18 mouse cellular contexts compared by ENCODE assay signal in the genomic region with DNA sequence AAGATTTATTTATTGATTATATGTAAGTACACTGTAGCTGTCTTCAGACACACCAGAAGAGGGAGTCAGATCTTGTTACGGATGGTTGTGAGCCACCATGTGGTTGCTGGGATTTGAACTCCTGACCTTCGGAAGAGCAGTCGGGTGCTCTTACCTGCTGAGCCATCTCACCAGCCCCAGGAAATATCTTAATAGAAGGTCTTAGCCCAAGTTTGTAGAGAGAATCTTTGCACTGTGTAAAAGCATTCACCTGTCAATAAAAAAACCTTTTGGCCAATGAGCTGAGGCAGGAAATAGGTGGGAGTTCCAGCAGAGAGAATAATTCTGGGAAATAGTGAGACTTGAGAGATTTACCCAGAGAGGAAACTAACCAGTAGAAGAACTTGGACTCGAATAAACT. TPM values are rescaled to one million over a fixed set of nuclear protein-coding genes. Genes with fewer than 3 reads are reported as not detected.
DNase-seq lines count a peak whose midpoint lies in the region; TF ChIP-seq lines count a peak whose summit lies in the region.
"Not testable (repeated sequence)": the region's sequence is repeated elsewhere in the genome, so short reads cannot be mapped to it uniquely, and the experiment has no call there.
"Had no signal": no experiment of that assay in that cellular context is flagged by ENCODE, and none has a peak within 500 bp of the region (broad histone marks: within the 10 kb centered on the region; RNA-seq: fewer than 3 reads in every experiment).

No protein-coding gene starts in this region.

- H3K27ac ChIP-seq in CH12.LX (ENCODE audit: insufficient read depth, low read depth), result not testable (repeated sequence)
- 0 out of 2 replicates have a peak overlapping the region, but pooled peaks have one; percentile 27 for H3K27ac ChIP-seq in liver, adult 2 months (replicated peaks; ENCODE audit: insufficient read depth, low read depth, low read length)

- not testable (repeated sequence) for H3K4me3 ChIP-seq in CH12.LX (replicated peaks in 1 of 3; ENCODE audit: low read depth in 2 of 3, low read length in 2 of 3, poor library complexity in 1 of 3); liver, adult 2 months (ENCODE audit: insufficient read depth, low read depth, low read length)

- not testable (repeated sequence) for TF ChIP-seq CTCF in CH12.LX (conservative IDR thresholded peaks at IDR 0.05 in 1 of 2, IDR thresholded peaks at IDR 0.05 in 1 of 2; ENCODE audit: low read depth in 2 of 2, low read length in 2 of 2); liver, adult 2 months (IDR thresholded peaks at IDR 0.05; ENCODE audit: low read depth, low read length)

- not testable (repeated sequence) for H3K36me3 ChIP-seq in CH12.LX (replicated peaks in 1 of 2; ENCODE audit: control insufficient read depth in 1 of 2, insufficient read depth in 1 of 2, low read length in 1 of 2); liver, adult 2 months (ENCODE audit: control insufficient read depth, insufficient read depth, low read length)

- WGBS in liver, adult 2 months, result 30% methylated on average over 4 of the region's 4 CpGs

- not testable (repeated sequence) for TF ChIP-seq EP300 in CH12.LX (IDR thresholded peaks at IDR 0.05; ENCODE audit: low read length)

- not testable (repeated sequence) for H3K9me3 ChIP-seq in CH12.LX (replicated peaks; ENCODE audit: low read length)

- not testable (repeated sequence) for H3K79me2 ChIP-seq in CH12.LX (replicated peaks; ENCODE audit: control insufficient read depth, extremely low read depth, insufficient read depth, poor library complexity, severe bottlenecking); liver, adult 2 months (ENCODE audit: control insufficient read depth, insufficient read depth, low read length)

- H3K4me1 ChIP-seq in CH12.LX (ENCODE audit: control insufficient read depth in 1 of 2, insufficient read depth in 2 of 2), result peaks cover 14 to 51% of the 10 kb centered on the region in 2 experiments
- H3K4me1 ChIP-seq in liver, adult 2 months (ENCODE audit: control insufficient read depth, insufficient read depth, low read length), result peaks cover 17% of the 10 kb centered on the region

- H3K27me3 ChIP-seq in CH12.LX (replicated peaks); liver, adult 2 months (ENCODE audit: control insufficient read depth, insufficient read depth, low read length): not testable (repeated sequence)

- not testable (repeated sequence) for TF ChIP-seq RAD21 in CH12.LX (IDR thresholded peaks at IDR 0.05; ENCODE audit: low read depth, low read length)

- in situ Hi-C loops in CH12.LX (cut with MboI; ENCODE audit: low pct_ligation_motif_present, low pct_unique_long_range_greater_than_20kb, low sequenced_read_pairs), result loop anchor here (25.0 kb wide), 1 partner anchor 296 kb away; a partner anchor contains a TSS

- not testable (repeated sequence) for DNase-seq in CH12.LX (ENCODE audit: extremely low read depth)
- peak; percentile 27 for DNase-seq in ES-CJ7 (ENCODE audit: low read depth, low spot score)
- peak; percentile 69 for DNase-seq in R1 (ENCODE audit: low read depth, low spot score)
- peak; percentile 73 for DNase-seq in liver, adult 2 months (ENCODE audit: extremely low read depth, low read depth, low spot score)
- peak; percentile 18 for DNase-seq in yolk sac, embryonic 10.5 days (ENCODE audit: low spot score)

- not testable (repeated sequence) for TF ChIP-seq POLR2A in CH12.LX (IDR thresholded peaks at IDR 0.05; ENCODE audit: low read depth, low read length); liver, adult 2 months (IDR thresholded peaks at IDR 0.05; ENCODE audit: extremely low read depth, insufficient read depth, low read length)

- H3K4me2 ChIP-seq in CH12.LX (ENCODE audit: insufficient read depth, low read depth, poor library complexity, severe bottlenecking), result not testable (repeated sequence)

- not testable (repeated sequence) for H3K9ac ChIP-seq in CH12.LX (ENCODE audit: insufficient read depth, low read depth); liver, adult 2 months (ENCODE audit: low read depth, low read length)

- dilution Hi-C loops in CH12.LX (cut with MboI; ENCODE audit: extremely low pct_ligation_motif_present, extremely low pct_unique_long_range_greater_than_20kb, low sequenced_read_pairs), result not testable (repeated sequence)

TF ChIP-seq in CH12.LX, 34 proteins besides CTCF, POLR2A, EP300 and RAD21:
- TF ChIP-seq TBP (conservative IDR thresholded peaks at IDR 0.05; ENCODE audit: low read depth, low read length), result peak; percentile 94

RNA-seq across cellular contexts. Expression of a gene that starts 4.3 kb away (rescaled TPM):
- total RNA-seq in CH12.LX (2012; rRNA removed) (60.0 and 68.9 TPM in 2 replicates), CH12.LX (2014; rRNA removed) (57.6 and 71.2 TPM in 2 replicates)
- polyA plus RNA-seq in CH12.LX (2012; ENCODE audit: insufficient read length, low read depth), result 75.5 and 113 TPM in 2 replicates
- total RNA-seq in liver, adult 2 months (2014; rRNA removed), result 44.4 and 48.4 TPM in 2 replicates
- 181 and 217 TPM in 2 replicates for polyA plus RNA-seq in liver, adult 2 months (2012; rRNA removed)

RNA-seq across cellular contexts. Expression of a gene that starts 11.2 kb away (rescaled TPM):
- total RNA-seq in CH12.LX (2012; rRNA removed) (0.04 and 0.17 TPM in 2 replicates), CH12.LX (2014; rRNA removed) (0.05 TPM in 1 of 2 replicates, not detected in the other)
- polyA plus RNA-seq in CH12.LX (2012; ENCODE audit: insufficient read length, low read depth), result 0.07 and 0.09 TPM in 2 replicates
- 1.1 and 2.5 TPM in 2 replicates for total RNA-seq in liver, adult 2 months (2014; rRNA removed)
- 0.81 and 0.83 TPM in 2 replicates for polyA plus RNA-seq in liver, adult 2 months (2012; rRNA removed)
- total RNA-seq: adrenal gland, adult 18-20 months; adrenal gland, postnatal 25 days; adrenal gland, postnatal 36 days; adrenal gland, postnatal 4 days; MEL had no signal
- polyA plus RNA-seq: activated CD4-positive, CD25-positive, alpha-beta regulatory T cell, adult 4 months; C2C12; G1E; Patski had no signal

RNA-seq across cellular contexts. Expression of a gene that starts 21.6 kb away (rescaled TPM):
- total RNA-seq in CH12.LX (2012; rRNA removed), result 0.08 and 0.17 TPM in 2 replicates
- total RNA-seq in CH12.LX (2014; rRNA removed), result 0.13 and 0.14 TPM in 2 replicates
- polyA plus RNA-seq in CH12.LX (2012; ENCODE audit: insufficient read length, low read depth), result 0.41 TPM in 1 of 2 replicates, not detected in the other
- total RNA-seq in liver, adult 2 months (2014; rRNA removed), result 0.28 and 0.54 TPM in 2 replicates
- 1.3 and 1.7 TPM in 2 replicates for polyA plus RNA-seq in liver, adult 2 months (2012; rRNA removed)
- total RNA-seq: MEL had no signal
- polyA plus RNA-seq: C2C12, G1E, Patski had no signal

RNA-seq across cellular contexts. Expression of a gene that starts 28.4 kb away (rescaled TPM):
- total RNA-seq in CH12.LX (2012; rRNA removed) (0.25 and 0.59 TPM in 2 replicates), CH12.LX (2014; rRNA removed) (not detected in 2 replicates)
- not detected in 2 replicates for polyA plus RNA-seq in CH12.LX (2012; ENCODE audit: insufficient read length, low read depth)
- total RNA-seq in liver, adult 2 months (2014; rRNA removed), result not detected in 2 replicates
- polyA plus RNA-seq in liver, adult 2 months (2012; rRNA removed), result 0.10 and 0.12 TPM in 2 replicates
- total RNA-seq: adrenal gland, postnatal 14 days; adrenal gland, postnatal 36 days; ES-E14; G1E; MEL had no signal
- polyA plus RNA-seq: C2C12; cerebellum, adult 2 months; G1E; Patski had no signal

RNA-seq across cellular contexts. Expression of a gene that starts 34.6 kb away (rescaled TPM):
- not detected in 2 replicates for total RNA-seq in CH12.LX (2012; rRNA removed)
- not detected in 2 replicates for total RNA-seq in CH12.LX (2014; rRNA removed)
- not detected in 2 replicates for polyA plus RNA-seq in CH12.LX (2012; ENCODE audit: insufficient read length, low read depth)
- total RNA-seq in liver, adult 2 months (2014; rRNA removed), result 0.34 and 0.74 TPM in 2 replicates
- polyA plus RNA-seq in liver, adult 2 months (2012; rRNA removed), result not detected in 2 replicates
- total RNA-seq: MEL had no signal
- polyA plus RNA-seq: activated CD4-positive, CD25-positive, alpha-beta regulatory T cell, adult 4 months; CD4-positive, CD25-positive, alpha-beta regulatory T cell, adult 4 months; G1E; Patski had no signal
